Mouse (Mus musculus) adrenal gland, postnatal 25 days (tissue): ENCODE results near the gene Faap100. TPM values are rescaled to one million over a fixed set of nuclear protein-coding genes. Genes with fewer than 3 reads are reported as not detected.
"Not testable (repeated sequence)": the region's sequence is repeated elsewhere in the genome, so short reads cannot be mapped to it uniquely, and the experiment has no call there.

Experiments used
- DNase-seq: peaks from one replicate; pipeline ENCODE4 v3.0.0; 2021; ENCODE audit warnings: mixed read lengths
- long read RNA-seq: library from polyadenylated mRNA; stranded (forward); transcript quantifications from one replicate; pipeline ENCODE4 v2.0.0, GENCODE M21; 2021
- total RNA-seq: library from RNA; stranded (reverse); gene quantifications from 2 replicates; pipeline ENCODE4 v1.2.3, GENCODE M21; 2021

The Faap100 gene
- total RNA-seq = 35.8 and 55.1 TPM in 2 replicates
- long read RNA-seq, transcript Faap100-205 (3 exons, 1,779 nt) = minor isoform, 7 of 77 reads
- long read RNA-seq, transcript Faap100-201 (10 exons, 3,193 nt) = major isoform, 37 of 77 reads
- long read RNA-seq, partial matches to known transcripts = 20 of 77 reads
- long read RNA-seq, other reads (novel, unspliced or antisense) = 8 of 77 reads

- DNase-seq = peak; percentile 90
Observed at GRCm38 (mm10) chr11:120378611-120379540, at the start of gene Faap100. TSS of gene Faap100 (minus strand) at chr11:120378764.

GRCm38 (mm10) chr11:120426727-120427126 is 48.2 kb upstream of the Faap100 start:
- DNase-seq = no peak

- peak; percentile 69 for DNase-seq
Observed at GRCm38 (mm10) chr11:120423569-120424295, 45.2 kb upstream of the Faap100 start.

GRCm38 (mm10) chr11:120422651-120423568 is 44.3 kb upstream of the Faap100 start:
- peak; percentile 15 for DNase-seq

- no peak for DNase-seq
Observed at GRCm38 (mm10) chr11:120418592-120418991, 40.0 kb upstream of the Faap100 start.

GRCm38 (mm10) chr11:120417852-120418251 is 39.3 kb upstream of the Faap100 start:
- no peak for DNase-seq

- DNase-seq = not testable (repeated sequence)
Observed at GRCm38 (mm10) chr11:120413621-120414020, 35.1 kb upstream of the Faap100 start.

- DNase-seq = no peak
Observed at GRCm38 (mm10) chr11:120406445-120406844, 27.9 kb upstream of the Faap100 start.

GRCm38 (mm10) chr11:120405867-120406266 is 27.3 kb upstream of the Faap100 start:
- DNase-seq = no peak

- DNase-seq = no peak
Observed at GRCm38 (mm10) chr11:120404814-120405213, 26.2 kb upstream of the Faap100 start.

GRCm38 (mm10) chr11:120399319-120399718 is 20.8 kb upstream of the Faap100 start:
- no peak for DNase-seq

GRCm38 (mm10) chr11:120397602-120398001 is 19.0 kb upstream of the Faap100 start:
- no peak for DNase-seq

GRCm38 (mm10) chr11:120395661-120396060 is 17.1 kb upstream of the Faap100 start:
- no peak for DNase-seq

- DNase-seq = no peak
Observed at GRCm38 (mm10) chr11:120388580-120388979, 10.0 kb upstream of the Faap100 start.

GRCm38 (mm10) chr11:120387157-120387556 is 8.6 kb upstream of the Faap100 start:
- peak; percentile 57 for DNase-seq

GRCm38 (mm10) chr11:120386632-120387031 is 8.1 kb upstream of the Faap100 start:
- no peak for DNase-seq

GRCm38 (mm10) chr11:120382509-120382908 is 3.9 kb upstream of the Faap100 start:
- DNase-seq = no peak

- DNase-seq = peak; percentile 2
Observed at GRCm38 (mm10) chr11:120381157-120381556, 2.6 kb upstream of the Faap100 start.

GRCm38 (mm10) chr11:120380271-120380670 is 1.7 kb upstream of the Faap100 start:
- DNase-seq = no peak

- no peak for DNase-seq
Observed at GRCm38 (mm10) chr11:120378031-120378610, 443 bp downstream of the Faap100 start.

GRCm38 (mm10) chr11:120377337-120377736 is 1.2 kb downstream of the Faap100 start:
- DNase-seq = no peak
